Mouse (Mus musculus) heart, embryonic 10.5 days (tissue): ENCODE measurements around the gene Fignl1. TPM values are rescaled to one million over a fixed set of nuclear protein-coding genes. Genes with fewer than 3 reads are reported as not detected.
A peak's percentile ranks its signal among the peaks of the same experiment; 100 is the strongest.

Source experiments
- DNase-seq: peaks from one replicate; pipeline ENCODE4 v3.0.0-alpha.2; 2017; ENCODE audit warnings: low spot score
- H3K27ac ChIP-seq: fragments of 300-500 bp; sonication (generic); 2 replicates; pipeline ENCODE4 v1.5.1; 2016; ENCODE audit warnings: mild to moderate bottlenecking
- H3K27me3 ChIP-seq: fragments of 300-500 bp; sonication (generic); 2 replicates; pipeline ENCODE4 v1.6.1; 2016; ENCODE audit warnings: mild to moderate bottlenecking; ENCODE audit not compliant: poor library complexity, insufficient read depth, severe bottlenecking
- H3K36me3 ChIP-seq: fragments of 300-500 bp; sonication (generic); 2 replicates; pipeline ENCODE4 v1.6.1; 2016; ENCODE audit warnings: mild to moderate bottlenecking, moderate library complexity
- H3K4me1 ChIP-seq: fragments of 300-500 bp; sonication (generic); 2 replicates; pipeline ENCODE4 v1.6.1; 2016; ENCODE audit warnings: mild to moderate bottlenecking
- H3K4me3 ChIP-seq: fragments of 300-500 bp; sonication (generic); 2 replicates; pipeline ENCODE4 v1.5.1; 2016; ENCODE audit warnings: mild to moderate bottlenecking, moderate library complexity
- H3K9me3 ChIP-seq: fragments of 300-500 bp; sonication (generic); 2 replicates; pipeline ENCODE4 v1.6.1; 2016; ENCODE audit warnings: mild to moderate bottlenecking, moderate library complexity
- WGBS: fragments of 180-500 bp; shearing (Covaris S2); methylation state at CpG from one replicate; pipeline ENCODE4 v1.1.7; 2016; 5-methylcytosine and 5-hydroxymethylcytosine counted together
- polyA plus RNA-seq: library from polyadenylated mRNA; unstranded; fragments of >200 nt; fragmentation: Nextera tagmentation; extraction: Ambion mirVana; gene quantifications from 2 replicates; pipeline ENCODE4 v1.2.1, GENCODE M21; 2016

Fignl1 gene
- polyA plus RNA-seq, 1 experiment from 2014 or later = 94.9 TPM

DNA sequence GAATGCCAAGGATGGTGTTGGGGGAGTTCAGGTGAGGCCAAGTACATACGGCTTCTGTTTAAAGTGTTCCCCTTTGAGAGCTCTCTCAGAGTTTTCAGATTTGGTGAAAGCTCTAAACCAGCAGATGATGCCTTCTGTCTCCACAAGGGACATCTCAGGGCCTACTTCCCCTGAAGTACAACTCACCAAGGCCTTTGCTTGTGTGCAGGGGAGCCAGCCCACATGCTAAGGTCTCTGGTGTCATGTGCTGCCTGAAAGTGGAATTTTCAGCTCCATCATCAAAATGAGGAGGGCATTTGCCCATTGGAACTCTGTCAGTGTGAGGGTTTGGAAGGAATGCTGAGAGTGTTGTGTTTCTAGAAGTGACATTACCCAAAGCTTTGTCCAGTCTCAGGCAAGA, 43.3 kb downstream of the Fignl1 start:
- H3K4me3 ChIP-seq = no peak overlapping the region
- DNase-seq = peak; percentile 63
- WGBS = 75% methylated on average over 1 of the region's 1 CpGs

DNA sequence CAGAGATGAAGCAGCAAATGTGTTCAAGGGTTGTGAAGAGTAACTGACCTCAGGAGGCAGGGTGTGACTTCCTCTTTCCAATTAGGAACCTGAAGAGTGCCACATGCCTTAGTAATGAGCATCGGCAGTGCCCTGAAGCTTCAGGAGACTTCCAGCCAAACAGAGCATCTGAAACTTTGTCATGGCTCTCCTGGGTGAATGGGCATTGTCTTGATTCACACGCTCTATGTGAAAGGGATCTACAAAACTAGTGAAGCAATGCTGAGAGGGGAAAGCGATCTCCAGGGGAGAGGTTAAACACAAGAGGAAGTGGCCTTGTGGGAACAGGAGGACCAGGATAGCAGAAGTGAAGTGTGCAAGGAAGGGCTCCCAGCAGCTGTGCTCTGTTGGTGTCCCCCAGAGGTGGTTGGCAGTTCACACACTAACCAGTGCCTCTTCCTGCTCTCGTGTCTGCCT, 45.5 kb downstream of the Fignl1 start:
- Histone ChIP-seq H3K27ac (no peak overlapping the region), H3K27me3 (no peaks in the 10 kb centered on the region), H3K9me3 (no peaks in the 10 kb centered on the region), H3K4me3 (no peak overlapping the region), H3K36me3 (no peaks in the 10 kb centered on the region), H3K4me1 (no peaks in the 10 kb centered on the region)
- WGBS = 67% methylated on average over 4 of the region's 4 CpGs
- DNase-seq = peak; percentile 65

More for the DNA sequence above, 43.3 kb downstream of the Fignl1 start:
- H3K27ac ChIP-seq = no peak overlapping the region
- no peaks in the 10 kb centered on the region for H3K4me1 ChIP-seq
- no peaks in the 10 kb centered on the region for H3K27me3 ChIP-seq
- no peaks in the 10 kb centered on the region for H3K36me3 ChIP-seq
- H3K9me3 ChIP-seq = no peaks in the 10 kb centered on the region

DNA sequence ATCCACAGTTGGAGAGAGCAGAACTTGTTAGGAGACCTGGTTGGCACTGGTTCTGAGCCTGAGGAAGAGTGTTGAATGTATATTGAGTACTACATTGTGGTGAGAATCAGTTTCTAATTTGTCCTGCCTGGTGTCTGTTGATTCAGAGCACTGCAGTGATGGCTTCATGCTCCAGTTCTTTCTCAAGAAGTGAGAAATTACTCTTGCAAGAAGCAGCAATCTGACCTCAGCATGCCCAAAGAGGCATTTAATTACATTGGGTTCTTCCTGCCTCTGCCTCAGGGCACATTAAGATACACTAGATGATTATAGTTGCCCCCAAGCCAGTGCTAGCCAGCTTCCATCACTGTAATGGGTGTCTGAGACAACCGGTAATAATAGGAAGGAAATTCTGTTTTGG, 49.9 kb downstream of the Fignl1 start:
- Histone ChIP-seq H3K4me1 (no peaks in the 10 kb centered on the region), H3K4me3 (no peak overlapping the region), H3K36me3 (no peaks in the 10 kb centered on the region), H3K27me3 (peaks cover 2% of the 10 kb centered on the region; the same call in 1 of the 2 replicates), H3K9me3 (no peaks in the 10 kb centered on the region), H3K27ac (no peak overlapping the region)
- DNase-seq = peak; percentile 19
- WGBS = 96% methylated on average over 1 of the region's 1 CpGs

DNA sequence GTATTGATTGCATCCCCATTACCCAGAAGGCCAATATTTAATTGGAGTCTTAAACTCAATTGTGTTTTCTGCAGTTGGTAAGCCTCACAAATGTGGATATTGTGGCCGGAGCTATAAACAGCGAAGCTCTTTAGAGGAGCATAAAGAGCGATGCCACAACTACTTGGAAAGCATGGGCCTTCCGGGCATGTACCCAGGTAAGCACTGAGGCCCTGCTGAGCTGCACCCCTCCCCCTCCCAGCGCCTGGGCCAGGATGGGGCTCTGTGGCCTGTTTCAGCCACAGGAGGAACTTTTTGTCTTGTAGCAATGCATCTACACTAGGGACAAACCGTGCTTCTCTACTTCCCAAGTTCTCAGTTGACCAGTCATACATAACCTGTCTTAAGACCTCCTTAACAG, 50.6 kb downstream of the Fignl1 start:
- Histone ChIP-seq H3K4me1 (no peaks in the 10 kb centered on the region), H3K4me3 (no peak overlapping the region), H3K27ac (no peak overlapping the region), H3K27me3 (peaks cover 3% of the 10 kb centered on the region; the same call in 1 of the 2 replicates), H3K9me3 (no peaks in the 10 kb centered on the region), H3K36me3 (no peaks in the 10 kb centered on the region)
- peak; percentile 55 for DNase-seq
- whole genome bisulfite sequencing = 66% methylated on average over 6 of the region's 6 CpGs

DNA sequence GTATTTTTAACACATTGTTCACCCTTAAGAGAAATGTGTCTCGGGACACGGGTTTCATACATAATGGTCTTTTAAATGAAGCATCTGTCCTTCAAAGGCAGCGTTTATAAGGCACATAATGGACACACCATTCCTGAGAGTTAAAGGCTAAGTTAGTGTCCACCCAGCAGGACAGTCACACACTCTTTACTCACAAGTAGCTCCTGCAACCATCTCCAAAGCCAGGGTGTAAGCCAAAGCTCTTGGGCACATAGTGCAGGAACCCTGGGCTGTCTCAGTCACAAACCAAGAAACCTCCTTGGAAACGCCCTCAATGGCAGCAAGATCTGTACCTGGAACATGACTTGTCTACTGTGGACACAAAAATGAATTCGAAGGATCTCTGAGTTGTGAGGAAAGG, 55.9 kb downstream of the Fignl1 start:
- Histone ChIP-seq H3K9me3 (no peaks in the 10 kb centered on the region), H3K27ac (no peak overlapping the region), H3K27me3 (peaks cover 3% of the 10 kb centered on the region; the same call in 1 of the 2 replicates), H3K36me3 (no peaks in the 10 kb centered on the region), H3K4me1 (no peaks in the 10 kb centered on the region), H3K4me3 (no peak overlapping the region)
- WGBS = 82% methylated on average over 5 of the region's 5 CpGs
- peak; percentile 72 for DNase-seq

DNA sequence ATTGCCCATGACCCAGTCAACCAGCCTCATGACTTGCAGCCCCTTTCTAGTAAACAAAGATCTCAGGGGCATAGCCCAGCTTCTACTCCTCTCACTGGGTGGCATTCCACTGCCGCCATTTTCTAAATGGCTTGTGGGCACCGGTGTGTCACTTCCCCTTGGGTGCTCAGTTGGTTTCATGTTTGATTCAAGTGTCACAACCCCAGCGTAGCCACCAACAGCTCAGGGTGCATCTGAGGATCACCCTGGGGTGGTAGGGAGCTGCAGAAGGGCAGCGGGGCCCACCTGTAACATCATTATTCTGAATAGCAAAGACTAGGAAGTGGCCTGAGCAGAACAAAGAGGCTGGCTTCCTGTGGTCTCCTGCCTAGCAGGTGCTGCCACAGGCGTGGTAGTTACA, 57.7 kb downstream of the Fignl1 start:
- DNase-seq = peak; percentile 62
- no peaks in the 10 kb centered on the region for H3K36me3 ChIP-seq
- no peak overlapping the region for H3K27ac ChIP-seq
- no peak overlapping the region for H3K4me3 ChIP-seq
- no peaks in the 10 kb centered on the region for H3K9me3 ChIP-seq
- 82% methylated on average over 5 of the region's 5 CpGs for WGBS
- peaks cover 3% of the 10 kb centered on the region; the same call in 1 of the 2 replicates for H3K27me3 ChIP-seq
- H3K4me1 ChIP-seq = no peaks in the 10 kb centered on the region

DNA sequence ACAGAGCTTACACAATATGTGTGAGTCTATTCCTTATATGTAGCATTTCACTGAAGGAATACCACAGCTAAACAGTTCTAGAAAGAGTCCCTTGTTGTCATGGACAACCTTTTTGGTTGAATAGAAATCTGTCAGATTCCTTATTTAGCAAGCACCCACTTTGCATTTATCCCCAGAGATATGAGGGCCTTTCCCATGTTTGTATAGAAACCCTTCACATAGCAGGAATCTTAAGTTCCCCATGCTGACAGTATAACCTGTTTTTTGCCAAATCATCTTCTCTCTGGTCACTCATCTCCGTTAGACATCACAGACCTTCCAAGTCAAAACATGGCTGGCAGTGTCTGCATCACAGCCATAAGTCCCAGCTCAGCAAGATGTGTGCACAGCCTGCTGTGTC, 64.5 kb downstream of the Fignl1 start:
- Histone ChIP-seq H3K9me3 (no peaks in the 10 kb centered on the region), H3K4me1 (no peaks in the 10 kb centered on the region), H3K4me3 (no peak overlapping the region), H3K27me3 (no peaks in the 10 kb centered on the region), H3K36me3 (no peaks in the 10 kb centered on the region), H3K27ac (no peak overlapping the region)
- 42% methylated on average over 1 of the region's 1 CpGs for WGBS
- no peak for DNase-seq

DNA sequence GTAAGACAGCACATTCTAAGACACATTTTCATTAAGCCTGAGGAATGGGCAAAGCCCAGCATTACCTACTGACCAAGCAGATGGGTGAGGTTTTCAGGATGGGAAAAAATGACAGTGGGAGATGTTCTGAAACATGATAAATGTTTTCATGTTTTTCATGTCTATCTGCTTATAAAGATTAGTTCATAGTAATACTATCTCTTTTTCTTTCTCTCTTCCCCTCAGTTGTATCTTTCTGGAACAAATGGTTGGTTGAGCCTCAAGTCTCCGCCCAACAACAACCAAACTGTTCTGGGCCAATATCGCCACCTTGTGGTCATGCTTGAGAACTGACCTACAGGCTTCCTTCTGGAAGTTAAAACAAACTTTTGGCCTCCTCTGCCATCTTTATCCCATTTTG, 66.1 kb downstream of the Fignl1 start:
- Histone ChIP-seq H3K9me3 (no peaks in the 10 kb centered on the region), H3K27me3 (no peaks in the 10 kb centered on the region), H3K4me1 (no peaks in the 10 kb centered on the region), H3K4me3 (no peak overlapping the region), H3K36me3 (no peaks in the 10 kb centered on the region), H3K27ac (no peak overlapping the region)
- 16% methylated on average over 2 of the region's 2 CpGs for WGBS
- peak; percentile 82 for DNase-seq

DNA sequence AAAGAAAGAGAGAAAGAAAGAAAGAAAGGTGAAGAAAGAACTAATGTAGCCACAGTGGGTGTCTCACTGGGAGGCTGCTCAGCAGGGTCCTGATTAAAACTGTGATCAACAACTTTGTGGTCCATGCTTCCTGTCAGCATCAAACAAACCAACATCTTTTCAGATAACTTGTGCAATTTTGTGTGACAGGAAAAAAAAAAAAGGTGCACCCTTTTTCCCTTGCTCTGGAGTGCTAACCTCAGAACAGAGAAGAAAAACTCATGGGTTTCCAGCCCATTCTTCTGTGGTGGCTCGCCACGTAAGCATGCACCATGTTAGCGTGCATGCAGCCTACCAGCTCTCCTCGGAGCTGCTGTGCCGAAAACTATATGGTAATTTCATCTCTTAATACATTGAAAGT, 67.2 kb downstream of the Fignl1 start:
- no peaks in the 10 kb centered on the region for H3K4me1 ChIP-seq
- no peak overlapping the region for H3K4me3 ChIP-seq
- H3K9me3 ChIP-seq = no peaks in the 10 kb centered on the region
- H3K36me3 ChIP-seq = no peaks in the 10 kb centered on the region
- DNase-seq = no peak
- H3K27me3 ChIP-seq = no peaks in the 10 kb centered on the region
- no peak overlapping the region for H3K27ac ChIP-seq
- WGBS = 82% methylated on average over 5 of the region's 5 CpGs

DNA sequence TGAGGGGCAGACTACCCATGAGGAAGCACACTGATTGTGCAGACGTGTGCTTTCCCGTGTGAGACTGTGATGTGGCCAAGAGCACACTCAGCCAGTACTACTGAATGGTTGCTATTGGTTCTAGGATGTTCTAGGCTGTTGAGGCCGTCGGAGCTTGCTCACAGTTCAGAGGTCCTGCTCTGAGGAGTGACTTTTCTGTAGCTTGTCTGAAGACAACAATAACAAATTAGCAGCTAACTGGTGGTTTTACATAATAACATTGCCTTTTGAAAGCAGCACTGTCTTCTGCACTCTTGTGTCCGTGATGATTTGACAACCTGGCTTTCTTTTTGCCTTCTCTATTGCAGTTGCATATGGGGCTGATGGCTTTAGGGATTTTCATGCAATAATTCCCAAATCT, 68.2 kb downstream of the Fignl1 start:
- H3K27ac ChIP-seq = no peak overlapping the region
- DNase-seq = no peak
- no peaks in the 10 kb centered on the region for H3K36me3 ChIP-seq
- no peaks in the 10 kb centered on the region for H3K4me1 ChIP-seq
- H3K4me3 ChIP-seq = no peak overlapping the region
- 75% methylated on average over 5 of the region's 5 CpGs for WGBS
- H3K27me3 ChIP-seq = no peaks in the 10 kb centered on the region
- no peaks in the 10 kb centered on the region for H3K9me3 ChIP-seq

DNA sequence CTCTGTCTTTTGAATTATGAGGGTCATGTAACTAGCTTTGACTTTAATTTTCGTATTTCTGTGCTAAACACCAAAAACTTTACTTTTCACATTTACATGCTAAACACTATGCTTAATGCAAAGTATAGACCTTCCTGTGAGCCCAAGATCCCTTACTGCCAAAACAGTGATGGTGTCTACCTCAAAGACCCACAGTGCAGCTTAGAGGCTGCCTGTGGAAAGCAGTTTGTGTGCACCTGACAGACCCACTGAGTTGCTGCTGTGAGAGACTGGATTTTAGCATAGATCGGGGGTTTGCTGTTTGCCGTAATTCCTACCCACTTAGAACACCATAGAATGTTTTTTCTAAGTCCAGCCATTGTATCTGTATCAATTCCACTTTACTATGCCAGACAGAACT, 69.7 kb downstream of the Fignl1 start:
- Histone ChIP-seq H3K27ac (no peak overlapping the region), H3K36me3 (no peaks in the 10 kb centered on the region), H3K4me3 (no peak overlapping the region), H3K9me3 (no peaks in the 10 kb centered on the region), H3K27me3 (no peaks in the 10 kb centered on the region), H3K4me1 (no peaks in the 10 kb centered on the region)
- peak; percentile 27 for DNase-seq
- WGBS = 81% methylated on average over 3 of the region's 3 CpGs

DNA sequence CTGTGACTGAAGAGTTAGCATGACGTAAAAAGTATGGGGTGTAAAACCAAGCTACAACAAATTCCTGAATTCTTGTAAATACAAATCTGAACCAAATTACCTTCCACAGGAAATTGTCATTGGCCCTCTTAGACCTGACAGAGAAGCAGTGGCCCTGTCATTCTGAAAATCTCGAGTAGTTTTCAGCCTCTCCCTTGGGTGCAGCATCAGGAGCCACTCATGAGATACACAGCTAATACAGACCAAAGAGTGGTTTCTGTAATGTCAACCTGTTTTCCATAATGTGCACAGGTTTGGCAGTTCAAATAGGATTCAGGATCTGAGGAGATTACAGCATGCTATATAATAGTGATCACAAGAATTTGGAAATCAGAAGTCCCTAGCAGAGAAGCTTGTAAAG, 71.2 kb downstream of the Fignl1 start:
- no peak overlapping the region for H3K27ac ChIP-seq
- no peaks in the 10 kb centered on the region for H3K4me1 ChIP-seq
- no peaks in the 10 kb centered on the region for H3K36me3 ChIP-seq
- H3K27me3 ChIP-seq = no peaks in the 10 kb centered on the region
- no peaks in the 10 kb centered on the region for H3K9me3 ChIP-seq
- DNase-seq = peak; percentile 39
- 63% methylated on average over 2 of the region's 2 CpGs for WGBS
- H3K4me3 ChIP-seq = no peak overlapping the region
